Mouse (Mus musculus) stomach, embryonic 14.5 days (tissue): ENCODE measurements around the gene Def8. TPM values are rescaled to one million over a fixed set of nuclear protein-coding genes. Genes with fewer than 3 reads are reported as not detected.

ENCODE experiments used
- ATAC-seq: fragments of 200-750 bp; cut with Nextera tagmentation; 2 replicates; pipeline ENCODE4 v1.8.0; 2017; ENCODE audit warnings: low read depth, moderate TSS enrichment; ENCODE audit not compliant: insufficient number of reproducible peaks, insufficient read depth, low FRiP score
- H3K27ac ChIP-seq: fragments of 300-500 bp; sonication (generic); 2 replicates; pipeline ENCODE4 v1.5.1; 2014; ENCODE audit warnings: mild to moderate bottlenecking, low read length, moderate library complexity, mixed read lengths
- H3K27me3 ChIP-seq: fragments of 300-500 bp; sonication (generic); 2 replicates; pipeline ENCODE4 v1.6.1; 2014; ENCODE audit warnings: low read length, control low read depth, mixed read lengths; ENCODE audit not compliant: control insufficient read depth, insufficient read depth
- H3K36me3 ChIP-seq: fragments of 300-500 bp; sonication (generic); 2 replicates; pipeline ENCODE4 v1.6.1; 2014; ENCODE audit warnings: mild to moderate bottlenecking, control low read depth, low read length, moderate library complexity, mixed read lengths; ENCODE audit not compliant: control insufficient read depth, insufficient read depth
- H3K4me1 ChIP-seq: fragments of 300-500 bp; sonication (generic); 2 replicates; pipeline ENCODE4 v1.6.1; 2014; ENCODE audit warnings: low read length, control low read depth, mixed read lengths; ENCODE audit not compliant: control insufficient read depth, insufficient read depth
- H3K4me2 ChIP-seq: fragments of 300-500 bp; sonication (generic); replicated peaks from 2 replicates; pipeline ENCODE4 v1.6.1; 2014; ENCODE audit warnings: low read depth, low read length, control low read depth
- H3K4me3 ChIP-seq: fragments of 300-500 bp; sonication (generic); 2 replicates; pipeline ENCODE4 v1.5.1; 2014; ENCODE audit warnings: low read depth, low read length, control low read depth
- H3K9ac ChIP-seq: fragments of 300-500 bp; sonication (generic); replicated peaks from 2 replicates; pipeline ENCODE4 v1.6.1; 2014; ENCODE audit warnings: low read depth, mild to moderate bottlenecking, control low read depth, low read length, moderate library complexity, mixed read lengths
- H3K9me3 ChIP-seq: fragments of 300-500 bp; sonication (generic); 2 replicates; pipeline ENCODE4 v1.6.1; 2016; ENCODE audit warnings: low read depth, low read length, control low read depth; ENCODE audit not compliant: control insufficient read depth
- WGBS: fragments of 180-500 bp; shearing (Covaris S2); extraction: QIAGEN DNeasy Blood & Tissue Kit; methylation state at CpG from one replicate; pipeline ENCODE4 v1.1.7; 2014; 5-methylcytosine and 5-hydroxymethylcytosine counted together
- polyA plus RNA-seq: library from polyadenylated mRNA; unstranded; fragments of >200 nt; fragmentation: Nextera tagmentation; extraction: Ambion mirVana; gene quantifications from 2 replicates; pipeline ENCODE4 v1.2.1, GENCODE M21; 2014

Def8 gene
- polyA plus RNA-seq, 1 experiment from 2014 or later = 30.2 TPM

DNA sequence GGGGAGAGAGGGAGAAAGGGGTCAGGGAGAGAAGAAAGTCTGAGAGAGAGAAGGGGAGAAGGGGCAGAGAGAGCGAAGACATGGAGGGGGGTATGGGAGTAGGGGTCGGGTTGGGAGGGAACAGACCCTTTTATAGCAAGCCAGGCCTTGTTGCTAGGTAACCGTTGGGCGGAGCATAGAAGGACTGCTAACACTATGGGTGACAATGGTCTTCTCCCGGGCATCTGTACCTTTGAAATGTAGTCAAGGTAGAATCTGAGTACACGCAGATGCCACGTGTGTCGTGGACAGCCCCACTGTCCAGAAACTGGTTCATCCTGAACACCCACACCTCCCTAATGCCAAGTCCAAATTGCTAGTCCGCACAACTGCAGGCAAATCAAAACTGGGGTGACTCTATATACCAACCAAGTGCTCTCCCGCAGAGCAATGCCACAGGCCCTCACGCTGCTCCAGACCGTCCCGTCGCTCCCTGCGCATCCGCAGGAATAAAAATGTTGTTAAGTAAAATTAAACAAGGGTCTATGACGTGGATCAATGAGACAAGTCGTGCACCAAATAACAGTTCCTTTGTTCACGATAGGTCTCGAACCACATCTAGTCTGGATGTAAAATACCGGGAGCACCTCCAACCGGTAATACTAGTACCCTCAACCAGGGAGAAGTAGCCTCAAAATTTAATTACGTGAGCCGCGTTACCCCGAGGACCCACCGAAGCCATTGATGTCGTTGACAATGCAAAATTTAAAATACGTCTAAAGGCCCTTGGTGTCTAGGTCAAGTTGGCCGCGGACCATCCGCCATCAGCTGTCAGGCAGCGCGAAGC, 53.8 kb downstream of the Def8 start:
- H3K9me3 ChIP-seq = no peaks in the 10 kb centered on the region
- peak overlapping the region; percentile 79 for H3K4me3 ChIP-seq
- no peaks in the 10 kb centered on the region for H3K27me3 ChIP-seq
- H3K36me3 ChIP-seq = peaks cover 14% of the 10 kb centered on the region; the same call in 1 of the 2 replicates
- H3K4me2 ChIP-seq = peak overlapping the region; percentile 56
- peak overlapping the region; percentile 93 for H3K27ac ChIP-seq
- H3K4me1 ChIP-seq = peaks cover 5% of the 10 kb centered on the region; the same call in 1 of the 2 replicates
- H3K9ac ChIP-seq = peak overlapping the region; percentile 63
- WGBS = 11% methylated on average over 34 of the region's 34 CpGs
- ATAC-seq = peak; percentile 39; the same call in 1 of the 2 replicates

DNA sequence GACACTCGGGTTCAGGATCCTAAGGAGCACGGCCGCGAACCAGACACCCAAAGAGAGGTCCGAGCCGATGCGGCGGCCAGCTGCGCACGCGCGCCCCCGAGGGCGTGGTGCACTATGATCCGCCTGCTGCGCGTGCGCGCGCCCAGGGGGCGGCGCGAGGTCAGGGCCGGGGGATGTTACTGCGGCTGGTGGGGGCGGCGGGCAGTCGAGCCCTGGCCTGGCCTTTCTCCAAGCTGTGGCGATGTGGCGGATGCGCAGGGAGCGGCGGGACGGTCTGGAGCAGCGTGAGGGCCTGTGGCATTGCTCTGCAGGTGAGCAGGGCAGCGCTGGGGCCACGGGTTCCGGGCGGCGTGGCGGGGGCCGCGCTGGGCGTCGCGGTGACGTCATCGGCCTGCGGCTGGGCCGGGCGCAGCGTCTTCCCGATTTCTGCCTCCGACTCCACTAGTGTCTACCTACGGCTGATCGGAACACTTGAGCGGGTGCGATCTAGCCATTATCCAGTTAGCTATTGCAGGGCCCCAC, 54.5 kb downstream of the Def8 start, which contains the start of gene Afg3l1:
Gene Afg3l1, plus strand, starts transcription at position 167 of the 522 bp plus-strand sequence.
- no peaks in the 10 kb centered on the region for H3K27me3 ChIP-seq
- peak within 1 kb of the TSS; percentile 88 for H3K4me2 ChIP-seq
- peaks cover 17% of the 10 kb centered on the region; the same call in 1 of the 2 replicates for H3K36me3 ChIP-seq
- peak within 1 kb of the TSS; percentile 93 for H3K27ac ChIP-seq
- peak within 1 kb of the TSS; percentile 79 for H3K4me3 ChIP-seq
- peaks cover 5% of the 10 kb centered on the region; the same call in 1 of the 2 replicates for H3K4me1 ChIP-seq
- H3K9ac ChIP-seq = peak within 1 kb of the TSS; percentile 63
- under 1% methylated on average over 58 of the region's 58 CpGs for WGBS
- H3K9me3 ChIP-seq = no peaks in the 10 kb centered on the region
- ATAC-seq = peak; percentile 90

GRCm38 (mm10) chr8:123478456-123479218, 55.3 kb downstream of the Def8 start:
- H3K4me2 ChIP-seq = peak overlapping the region; percentile 88
- H3K9ac ChIP-seq = peak overlapping the region; percentile 63
- H3K36me3 ChIP-seq = peaks cover 21% of the 10 kb centered on the region; the same call in 1 of the 2 replicates
- H3K27me3 ChIP-seq = no peaks in the 10 kb centered on the region
- peaks cover 5% of the 10 kb centered on the region; the same call in 1 of the 2 replicates for H3K4me1 ChIP-seq
- H3K9me3 ChIP-seq = no peaks in the 10 kb centered on the region
- 32% methylated on average over 16 of the region's 16 CpGs for WGBS
- H3K4me3 ChIP-seq = peak overlapping the region; percentile 79
- H3K27ac ChIP-seq = no peak overlapping the region; the same call in 1 of the 2 replicates
- no peak for ATAC-seq

DNA sequence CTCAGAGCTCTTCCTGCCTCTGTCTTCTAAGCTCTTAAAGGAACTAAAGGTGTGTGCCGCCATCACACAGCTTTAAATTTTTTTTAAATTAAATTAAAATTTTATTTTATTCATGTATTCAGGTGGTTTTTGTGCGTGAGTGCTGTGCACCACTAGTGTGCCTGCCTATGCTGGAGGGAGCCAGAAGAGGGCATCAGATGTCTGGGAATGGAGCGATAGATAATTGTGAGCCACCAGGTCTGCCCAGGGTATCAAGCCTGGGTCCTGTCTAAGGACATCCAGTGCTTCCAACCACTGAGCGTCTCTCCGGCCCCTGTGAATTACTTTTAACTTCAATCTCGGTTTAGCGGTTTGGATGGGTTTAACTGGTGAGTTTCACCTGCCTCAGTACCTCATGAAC, 59.3 kb downstream of the Def8 start:
- no peak overlapping the region for H3K4me2 ChIP-seq
- 85% methylated on average over 7 of the region's 7 CpGs for WGBS
- H3K4me3 ChIP-seq = no peak overlapping the region
- H3K36me3 ChIP-seq = peaks cover 48% of the 10 kb centered on the region
- H3K9me3 ChIP-seq = no peaks in the 10 kb centered on the region
- no peak overlapping the region for H3K27ac ChIP-seq
- ATAC-seq = no peak
- no peaks in the 10 kb centered on the region for H3K27me3 ChIP-seq
- no peak overlapping the region for H3K9ac ChIP-seq
- H3K4me1 ChIP-seq = peaks cover 5% of the 10 kb centered on the region; the same call in 1 of the 2 replicates

DNA sequence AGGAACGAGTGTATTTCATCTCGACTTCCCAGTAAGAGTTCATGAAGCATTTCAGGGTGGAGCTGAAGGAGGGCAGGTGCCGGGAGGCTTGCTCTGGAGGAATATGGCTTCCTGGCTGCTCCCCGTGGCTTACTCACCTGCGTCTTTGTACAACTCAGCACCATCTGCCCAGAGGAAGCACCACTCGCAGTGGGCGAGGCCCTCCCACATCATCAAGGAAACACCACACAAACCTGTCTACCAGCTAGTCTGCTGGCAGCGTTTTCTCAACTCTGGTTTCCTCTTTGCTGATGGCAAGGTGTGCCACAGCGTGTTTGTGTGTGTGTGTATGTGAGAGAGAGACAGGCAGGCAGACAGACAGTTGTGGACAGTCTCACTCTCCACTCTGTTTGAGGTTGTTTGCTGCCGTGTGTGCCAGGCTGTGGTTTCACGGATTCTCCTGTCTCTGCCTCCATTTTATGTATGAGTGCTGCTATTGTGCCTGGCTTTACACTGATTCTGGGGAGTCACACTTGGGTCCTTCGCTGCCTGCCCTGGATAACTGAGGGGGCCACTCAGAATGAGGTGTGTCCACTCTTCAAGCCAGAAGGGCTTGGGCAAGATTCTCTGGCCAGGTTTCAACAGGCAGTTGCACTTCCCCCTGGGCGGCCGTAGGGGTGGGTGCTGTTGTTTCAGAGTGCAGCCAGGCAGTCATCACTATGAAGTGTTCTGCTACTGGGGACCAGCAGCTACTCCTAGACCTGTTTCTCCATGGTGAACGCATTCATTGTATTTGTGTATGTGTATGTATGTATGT, 68.2 kb downstream of the Def8 start:
- no peak for ATAC-seq
- 94% methylated on average over 15 of the region's 15 CpGs for WGBS

DNA sequence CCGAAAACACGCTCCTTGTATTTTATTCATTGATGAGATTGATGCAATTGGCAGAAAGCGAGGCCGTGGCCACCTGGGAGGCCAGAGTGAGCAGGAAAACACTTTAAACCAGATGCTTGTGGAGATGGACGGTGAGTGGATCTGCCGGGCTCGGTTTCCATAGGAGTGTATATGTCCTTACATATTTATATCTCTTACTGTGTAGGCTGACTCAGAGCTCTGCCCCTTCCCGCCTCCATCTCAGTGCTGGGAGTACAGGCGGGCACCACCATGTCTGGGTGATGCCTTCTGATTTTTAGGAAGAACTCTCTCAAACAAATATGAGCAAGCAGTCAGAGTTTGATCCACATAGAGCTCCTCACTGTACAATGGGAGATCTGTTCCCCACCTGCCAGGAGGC, 69.6 kb downstream of the Def8 start:
- ATAC-seq = no peak
- no peak overlapping the region for H3K9ac ChIP-seq
- H3K4me1 ChIP-seq = no peaks in the 10 kb centered on the region
- no peak overlapping the region for H3K4me2 ChIP-seq
- no peak overlapping the region for H3K27ac ChIP-seq
- WGBS = 96% methylated on average over 9 of the region's 9 CpGs
- H3K4me3 ChIP-seq = no peak overlapping the region
- no peaks in the 10 kb centered on the region for H3K27me3 ChIP-seq
- peaks cover 85% of the 10 kb centered on the region for H3K36me3 ChIP-seq
- H3K9me3 ChIP-seq = no peaks in the 10 kb centered on the region

More for the DNA sequence above, 68.2 kb downstream of the Def8 start:
- Histone ChIP-seq H3K4me2 (no peak overlapping the region), H3K27ac (no peak overlapping the region), H3K9me3 (no peaks in the 10 kb centered on the region), H3K27me3 (no peaks in the 10 kb centered on the region), H3K4me3 (no peak overlapping the region), H3K9ac (no peak overlapping the region), H3K36me3 (peaks cover 87% of the 10 kb centered on the region), H3K4me1 (no peaks in the 10 kb centered on the region)

GRCm38 (mm10) chr8:123497699-123498098, 74.4 kb downstream of the Def8 start:
- ATAC-seq = no peak
- 86% methylated on average over 4 of the region's 4 CpGs for WGBS
- Histone ChIP-seq H3K36me3 (peaks cover 88% of the 10 kb centered on the region), H3K9me3 (no peaks in the 10 kb centered on the region), H3K4me1 (no peaks in the 10 kb centered on the region), H3K9ac (no peak overlapping the region), H3K27me3 (no peaks in the 10 kb centered on the region), H3K27ac (no peak overlapping the region), H3K4me3 (no peak overlapping the region), H3K4me2 (no peak overlapping the region)
